Mouse (Mus musculus) ES-Bruce4 (cell line): ENCODE results near the gene Scnn1g.
A peak's percentile ranks its signal among the peaks of the same experiment; 100 is the strongest.

Experiments used
- CTCF ChIP-seq: IDR thresholded peaks from one replicate; pipeline ENCODE4 v1.8.1; 2011; ENCODE audit warnings: low read depth, low read length
- EP300 ChIP-seq: IDR thresholded peaks from 2 replicates; pipeline ENCODE4 v1.6.1; 2011; ENCODE audit warnings: low read depth, low read length; ENCODE audit not compliant: insufficient read depth
- POLR2A ChIP-seq: IDR thresholded peaks from one replicate; pipeline ENCODE4 v1.8.1; 2011; ENCODE audit warnings: low read length; ENCODE audit not compliant: insufficient read depth

GRCm38 (mm10) chr7:121734171-121734831 is at the start of gene Scnn1g:
- TF ChIP-seq CTCF (peak; percentile 99), POLR2A (no peak), EP300 (no peak)
